Mouse (Mus musculus) intestine, postnatal 0 days (tissue): Measurements from ENCODE around the gene Lrp5. TPM values are rescaled to one million over a fixed set of nuclear protein-coding genes. Genes with fewer than 3 reads are reported as not detected.

Experiments
- ATAC-seq: fragments of 200-750 bp; cut with Nextera tagmentation; 2 replicates; pipeline ENCODE4 v1.8.0; 2017; ENCODE audit warnings: mild to moderate bottlenecking, moderate TSS enrichment, moderate library complexity
- H3K27ac ChIP-seq: fragments of 300-500 bp; sonication (generic); 2 replicates; pipeline ENCODE4 v1.5.1; 2014; ENCODE audit warnings: mild to moderate bottlenecking, low read depth, low read length, moderate library complexity
- H3K27me3 ChIP-seq: fragments of 300-500 bp; sonication (generic); replicated peaks from 2 replicates; pipeline ENCODE4 v1.6.1; 2014; ENCODE audit warnings: low read length, mixed read lengths; ENCODE audit not compliant: control insufficient read depth, insufficient read depth
- H3K36me3 ChIP-seq: fragments of 300-500 bp; sonication (generic); 2 replicates; pipeline ENCODE4 v1.6.1; 2014; ENCODE audit warnings: mild to moderate bottlenecking, moderate library complexity; ENCODE audit not compliant: control insufficient read depth, insufficient read depth
- H3K4me1 ChIP-seq: fragments of 300-500 bp; sonication (generic); replicated peaks from 2 replicates; pipeline ENCODE4 v1.6.1; 2014; ENCODE audit warnings: antibody characterized with exemption, low read length, mixed read lengths; ENCODE audit not compliant: control insufficient read depth, insufficient read depth
- H3K4me2 ChIP-seq: fragments of 300-500 bp; sonication (generic); replicated peaks from 2 replicates; pipeline ENCODE4 v1.6.1; 2014; ENCODE audit warnings: low read depth, mild to moderate bottlenecking, moderate library complexity
- H3K4me3 ChIP-seq: fragments of 300-500 bp; sonication (generic); 2 replicates; pipeline ENCODE4 v1.5.1; 2014; ENCODE audit warnings: low read depth, low read length
- H3K9ac ChIP-seq: fragments of 300-500 bp; sonication (generic); 2 replicates; pipeline ENCODE4 v1.6.1; 2014; ENCODE audit warnings: mild to moderate bottlenecking, low read depth, low read length
- H3K9me3 ChIP-seq: fragments of 300-500 bp; sonication (generic); 2 replicates; pipeline ENCODE4 v1.6.1; 2016; ENCODE audit warnings: mixed run types; ENCODE audit not compliant: control insufficient read depth
- CTCF ChIP-seq: sonication (generic); IDR thresholded peaks from 2 replicates; pipeline ENCODE4 v1.5.1; 2016; ENCODE audit warnings: low read depth, mild to moderate bottlenecking, control low read depth, antibody characterized with exemption, moderate library complexity
- whole genome bisulfite sequencing: fragments of 180-500 bp; shearing (Covaris S2); extraction: QIAGEN DNeasy Blood & Tissue Kit; methylation state at CpG from one replicate; pipeline ENCODE4 v1.1.7; 2014; 5-methylcytosine and 5-hydroxymethylcytosine counted together
- polyA plus RNA-seq: library from polyadenylated mRNA; unstranded; fragments of >200 nt; fragmentation: Nextera tagmentation; extraction: Ambion mirVana; gene quantifications from 2 replicates; pipeline ENCODE4 v1.2.1, GENCODE M21; 2015

Lrp5 gene
- polyA plus RNA-seq, 1 experiment from 2014 or later: 2.8 TPM

DNA sequence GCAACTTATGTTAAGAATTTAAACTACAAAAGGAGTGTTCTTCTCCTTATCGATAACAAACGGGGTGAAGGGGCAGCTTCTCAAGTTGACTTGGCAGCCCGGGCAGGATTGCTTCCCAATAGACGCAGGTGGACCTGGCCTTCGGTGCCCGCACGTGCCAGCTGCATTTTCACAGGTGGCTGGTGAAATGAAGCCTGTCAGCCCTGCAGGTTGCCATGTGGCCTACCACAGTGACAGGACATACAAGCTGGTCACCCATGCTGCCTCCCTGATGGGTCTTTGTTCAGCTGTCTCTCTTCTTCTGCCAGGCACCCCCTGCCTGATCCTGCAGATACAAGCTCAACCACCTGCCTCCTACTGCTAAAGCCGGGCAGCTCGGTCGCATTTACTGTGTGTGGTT is 65.5 kb downstream of the Lrp5 start:
- H3K4me2 ChIP-seq: no peak overlapping the region
- H3K4me1 ChIP-seq: no peaks in the 10 kb centered on the region
- no peak overlapping the region for H3K9ac ChIP-seq
- TF ChIP-seq CTCF: no peak
- WGBS: 94% methylated on average over 10 of the region's 10 CpGs
- H3K4me3 ChIP-seq: no peak overlapping the region
- no peaks in the 10 kb centered on the region for H3K9me3 ChIP-seq
- peaks cover 63% of the 10 kb centered on the region for H3K36me3 ChIP-seq
- H3K27me3 ChIP-seq: no peaks in the 10 kb centered on the region
- ATAC-seq: no peak
- H3K27ac ChIP-seq: no peak overlapping the region

DNA sequence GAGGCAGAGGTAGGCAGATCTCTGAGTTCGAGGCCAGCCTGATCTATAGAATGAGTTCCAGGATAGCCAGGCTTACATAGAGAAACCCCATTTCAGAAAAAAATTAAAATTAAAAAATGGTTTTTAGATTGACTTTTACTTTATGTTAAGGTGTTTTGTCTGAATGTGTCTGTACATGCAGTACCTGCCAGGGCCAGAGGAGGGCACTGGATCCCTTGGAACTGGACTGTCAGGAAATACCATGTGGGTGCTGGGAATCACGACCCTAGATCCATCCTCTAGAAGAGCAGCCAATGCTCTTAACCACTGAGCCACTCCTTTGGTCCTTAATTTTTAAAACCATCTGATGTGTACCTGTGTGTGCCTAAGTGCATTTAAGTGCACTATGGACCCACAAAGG is 67.0 kb downstream of the Lrp5 start:
- Histone ChIP-seq H3K27me3 (no peaks in the 10 kb centered on the region), H3K27ac (no peak overlapping the region), H3K9ac (no peak overlapping the region), H3K4me2 (no peak overlapping the region), H3K4me1 (no peaks in the 10 kb centered on the region), H3K36me3 (peaks cover 78% of the 10 kb centered on the region), H3K9me3 (no peaks in the 10 kb centered on the region), H3K4me3 (no peak overlapping the region)
- no peak for ATAC-seq
- TF ChIP-seq CTCF: peak; percentile 61
- 93% methylated on average over 2 of the region's 2 CpGs for WGBS

GRCm38 (mm10) chr19:3613991-3614390 is 72.4 kb downstream of the Lrp5 start:
- Histone ChIP-seq H3K9me3 (no peaks in the 10 kb centered on the region), H3K27ac (no peak overlapping the region), H3K4me3 (no peak overlapping the region), H3K4me1 (no peaks in the 10 kb centered on the region), H3K9ac (no peak overlapping the region), H3K4me2 (no peak overlapping the region), H3K27me3 (no peaks in the 10 kb centered on the region), H3K36me3 (peaks cover 82% of the 10 kb centered on the region)
- no peak for ATAC-seq
- TF ChIP-seq CTCF: no peak
- WGBS: 95% methylated on average over 10 of the region's 10 CpGs

GRCm38 (mm10) chr19:3612534-3613273 is 73.7 kb downstream of the Lrp5 start:
- Histone ChIP-seq H3K4me1 (no peaks in the 10 kb centered on the region), H3K9ac (no peak overlapping the region), H3K9me3 (no peaks in the 10 kb centered on the region), H3K27ac (0 out of 2 replicates have a peak overlapping the region, but pooled peaks have one; percentile 11), H3K4me2 (no peak overlapping the region), H3K27me3 (no peaks in the 10 kb centered on the region), H3K4me3 (no peak overlapping the region), H3K36me3 (peaks cover 75% of the 10 kb centered on the region)
- ATAC-seq: peak; percentile 85
- 49% methylated on average over 4 of the region's 4 CpGs for WGBS
- no peak for TF ChIP-seq CTCF

DNA sequence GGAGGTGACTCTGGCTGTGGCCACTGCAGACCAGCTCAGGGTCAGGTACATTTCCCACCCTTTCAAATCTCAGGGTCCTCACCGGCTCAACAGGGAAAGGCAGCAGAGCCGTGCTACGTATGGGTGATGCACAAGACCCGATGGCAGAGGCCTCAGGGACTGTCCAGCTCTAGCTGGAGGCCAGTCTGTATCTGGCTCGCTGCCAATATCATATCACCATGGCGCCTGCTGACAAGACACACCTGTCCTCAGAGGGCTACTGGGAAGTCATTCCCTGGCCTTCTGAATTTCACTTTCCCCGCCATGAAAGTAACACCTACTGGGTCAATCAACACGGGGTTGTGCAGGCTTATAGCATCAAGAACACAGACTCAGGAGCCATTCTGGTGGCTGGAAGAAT is 74.6 kb downstream of the Lrp5 start:
- no peak overlapping the region for H3K4me2 ChIP-seq
- no peak for ATAC-seq
- no peaks in the 10 kb centered on the region for H3K27me3 ChIP-seq
- no peaks in the 10 kb centered on the region for H3K9me3 ChIP-seq
- no peak overlapping the region for H3K4me3 ChIP-seq
- no peaks in the 10 kb centered on the region for H3K4me1 ChIP-seq
- peak overlapping the region; percentile 11; the same call in 1 of the 2 replicates for H3K27ac ChIP-seq
- no peak overlapping the region for H3K9ac ChIP-seq
- H3K36me3 ChIP-seq: peaks cover 71% of the 10 kb centered on the region
- WGBS: 56% methylated on average over 8 of the region's 8 CpGs
- no peak for TF ChIP-seq CTCF

DNA sequence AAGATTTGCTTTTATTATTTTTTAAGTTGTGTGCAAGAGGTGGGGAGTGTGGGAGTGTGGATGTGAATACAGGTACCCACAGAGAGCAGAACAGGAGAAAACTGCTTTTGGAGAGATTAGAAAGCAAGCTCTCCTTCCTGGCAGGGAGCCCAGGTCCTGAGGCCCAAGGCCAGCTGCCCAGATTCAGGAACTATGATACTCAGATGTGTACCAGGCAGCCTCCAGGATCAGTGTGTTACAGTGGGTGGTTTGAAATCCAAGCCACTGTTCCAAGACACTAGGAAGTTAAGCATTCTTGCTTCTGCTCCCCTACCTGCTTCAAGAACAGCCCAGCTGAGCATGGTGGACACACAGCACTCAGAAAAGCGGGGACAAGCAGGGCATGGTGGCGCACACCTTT is 75.5 kb downstream of the Lrp5 start:
- ATAC-seq: no peak
- Histone ChIP-seq H3K4me2 (no peak overlapping the region), H3K36me3 (peaks cover 75% of the 10 kb centered on the region), H3K4me1 (no peaks in the 10 kb centered on the region), H3K9me3 (no peaks in the 10 kb centered on the region), H3K4me3 (no peak overlapping the region), H3K9ac (no peak overlapping the region), H3K27me3 (no peaks in the 10 kb centered on the region), H3K27ac (no peak overlapping the region)
- TF ChIP-seq CTCF: no peak
- WGBS: 96% methylated on average over 2 of the region's 2 CpGs
